27 mouse cellular contexts compared by ENCODE assay signal in genomic region chr12:54937581-54938343, GRCm38 (mm10). TPM values are rescaled to one million over a fixed set of nuclear protein-coding genes. Genes with fewer than 3 reads are reported as not detected.
DNase-seq lines count a peak whose midpoint lies in the region; ATAC-seq and TF ChIP-seq lines count a peak whose summit lies in the region.
"Not testable (repeated sequence)": the region's sequence is repeated elsewhere in the genome, so short reads cannot be mapped to it uniquely, and the experiment has no call there.
"Had no signal": no experiment of that assay in that cellular context is flagged by ENCODE, and none has a peak within 500 bp of the region (broad histone marks: within the 10 kb centered on the region; RNA-seq: fewer than 3 reads in every experiment).

No protein-coding gene starts in this region.

- H3K4me2 ChIP-seq in intestine, postnatal 0 days (replicated peaks; ENCODE audit: low read depth); liver, embryonic 13.5 days; liver, postnatal 0 days (ENCODE audit: low read depth, low read length): not testable (repeated sequence)

- DNase-seq in c-Kit-negative CD71-positive TER-119-positive erythroid progenitor cells, embryonic 14.5 days (ENCODE audit: low read depth, low spot score): peak; percentile 34
- peak; percentile 13 for DNase-seq in liver, embryonic 13.5 days
- DNase-seq in liver, postnatal 0 days: not testable (repeated sequence)

- not testable (repeated sequence) for H3K36me3 ChIP-seq in ES-Bruce4 (ENCODE audit: control insufficient read depth, insufficient read depth, low read length, poor library complexity, severe bottlenecking)
- H3K36me3 ChIP-seq in intestine, postnatal 0 days (ENCODE audit: control insufficient read depth, insufficient read depth): peaks cover 29% of the 10 kb centered on the region; the same call in 1 of the 2 replicates
- H3K36me3 ChIP-seq in liver, embryonic 13.5 days: peaks cover 89% of the 10 kb centered on the region
- peaks cover 43% of the 10 kb centered on the region for H3K36me3 ChIP-seq in liver, postnatal 0 days (replicated peaks; ENCODE audit: insufficient read depth, low read length)

- not testable (repeated sequence) for TF ChIP-seq POLR2A in ES-Bruce4 (IDR thresholded peaks at IDR 0.05; ENCODE audit: insufficient read depth, low read length)

- not testable (repeated sequence) for H3K4me1 ChIP-seq in ES-Bruce4 (ENCODE audit: control insufficient read depth, insufficient read depth, low read length); intestine, postnatal 0 days (replicated peaks; ENCODE audit: control insufficient read depth, insufficient read depth, low read length); liver, postnatal 0 days (ENCODE audit: insufficient read depth)
- H3K4me1 ChIP-seq in liver, embryonic 13.5 days (replicated peaks): peaks cover 17% of the 10 kb centered on the region

- not testable (repeated sequence) for TF ChIP-seq CTCF in ES-Bruce4 (IDR thresholded peaks at IDR 0.05; ENCODE audit: low read depth, low read length); intestine, postnatal 0 days (IDR thresholded peaks at IDR 0.05; ENCODE audit: low read depth); liver, postnatal 0 days (IDR thresholded peaks at IDR 0.05; ENCODE audit: low read depth)

- not testable (repeated sequence) for H3K27me3 ChIP-seq in ES-Bruce4 (ENCODE audit: control insufficient read depth, insufficient read depth, low read length, poor library complexity, severe bottlenecking); intestine, postnatal 0 days (replicated peaks; ENCODE audit: control insufficient read depth, insufficient read depth, low read length); liver, embryonic 13.5 days; liver, postnatal 0 days (ENCODE audit: insufficient read depth, low read length)

- 82% methylated on average over 5 of the region's 5 CpGs for WGBS in intestine, postnatal 0 days
- 90% methylated on average over 5 of the region's 5 CpGs for WGBS in liver, embryonic 13.5 days (ENCODE audit: insufficient replicate concordance)
- 89% methylated on average over 5 of the region's 5 CpGs for WGBS in liver, postnatal 0 days (ENCODE audit: insufficient replicate concordance)

- peak; percentile 59 for ATAC-seq in erythroid progenitor cell, adult 5-6 weeks (replicated peaks; ENCODE audit: low FRiP score, poor library complexity, severe bottlenecking)
- peak; percentile 89 for ATAC-seq in intestine, postnatal 0 days
- peak; percentile 81 for ATAC-seq in liver, embryonic 13.5 days (ENCODE audit: low read depth)
- ATAC-seq in liver, postnatal 0 days: peak; percentile 55

- H3K4me3 ChIP-seq in ES-Bruce4 (ENCODE audit: low read depth, low read length); intestine, postnatal 0 days (ENCODE audit: low read depth, low read length); liver, embryonic 13.5 days (replicated peaks); liver, postnatal 0 days (ENCODE audit: low read depth, low read length): not testable (repeated sequence)

- TF ChIP-seq EP300 in ES-Bruce4 (IDR thresholded peaks at IDR 0.05; ENCODE audit: insufficient read depth, low read depth, low read length); liver, postnatal 0 days (IDR thresholded peaks at IDR 0.05; ENCODE audit: low read depth): not testable (repeated sequence)

- not testable (repeated sequence) for H3K9me3 ChIP-seq in ES-Bruce4 (replicated peaks; ENCODE audit: control insufficient read depth, insufficient read depth, low read length, poor library complexity, severe bottlenecking); intestine, postnatal 0 days (ENCODE audit: control insufficient read depth); liver, embryonic 13.5 days (replicated peaks); liver, postnatal 0 days (ENCODE audit: low read length)

- peak overlapping the region; percentile 64; the same call in 1 of the 2 replicates for H3K27ac ChIP-seq in ES-Bruce4 (ENCODE audit: insufficient read depth, low read length)
- H3K27ac ChIP-seq in intestine, postnatal 0 days (ENCODE audit: low read depth, low read length); liver, embryonic 13.5 days; liver, postnatal 0 days (ENCODE audit: low read depth): not testable (repeated sequence)

- H3K9ac ChIP-seq in ES-Bruce4 (ENCODE audit: low read depth, poor library complexity, severe bottlenecking); intestine, postnatal 0 days (ENCODE audit: low read depth, low read length); liver, embryonic 13.5 days; liver, postnatal 0 days (replicated peaks): not testable (repeated sequence)

RNA-seq across cellular contexts. Expression of gene Gm20403, which starts 48.6 kb away (rescaled TPM):
- polyA plus RNA-seq in ES-Bruce4 (2011; ENCODE audit: insufficient read depth, insufficient read length, low read depth, missing spikeins): not detected in 2 replicates
- total RNA-seq in erythroid progenitor cell, adult 5-6 weeks (2015; ENCODE audit: low replicate concordance): not detected in 2 replicates
- total RNA-seq in erythroid progenitor cell, adult 5-6 weeks (2017; ENCODE audit: low replicate concordance): not detected in 2 replicates
- polyA plus RNA-seq in intestine, postnatal 0 days (2015; fragmentation: Nextera tagmentation; extraction: Ambion mirVana): not detected in 2 replicates
- polyA plus RNA-seq in liver, embryonic 13.5 days (2015; fragmentation: Nextera tagmentation; extraction: Ambion mirVana): not detected in 2 replicates
- polyA plus RNA-seq in liver, postnatal 0 days (2015; fragmentation: Nextera tagmentation; extraction: Ambion mirVana): 0.36 and 0.54 TPM in 2 replicates
- total RNA-seq: adrenal gland, adult 18-20 months; adrenal gland, postnatal 14 days; common myeloid progenitor, adult 5-6 weeks; G1E; gastrocnemius, postnatal 10 days; gastrocnemius, postnatal 4 days; heart, adult 18-20 months; heart, postnatal 14 days; hematopoietic stem cell, adult 5-6 weeks; hindbrain, postnatal 0 days had no signal
- polyA plus RNA-seq: activated CD4-positive, CD25-positive, alpha-beta regulatory T cell, adult 4 months; C2C12; embryonic facial prominence, embryonic 11.5 days; embryonic facial prominence, embryonic 15.5 days; forebrain, embryonic 12.5 days; forebrain, embryonic 16.5 days; frontal cortex, adult 2 months; heart, embryonic 11.5 days; heart, embryonic 15.5 days; hindbrain, embryonic 13.5 days; hindbrain, postnatal 0 days; intestine, embryonic 14.5 days had no signal
